Mouse (Mus musculus) adipocyte (in vitro differentiated cells): ENCODE measurements around the gene Cdk2ap2.
"Not testable (repeated sequence)": the region's sequence is repeated elsewhere in the genome, so short reads cannot be mapped to it uniquely, and the experiment has no call there.

ENCODE experiments used
- DNase-seq: peaks from one replicate; pipeline ENCODE4 v3.0.0-alpha.2; 2016; ENCODE audit warnings: low spot score

Gene Cdk2ap2

DNA sequence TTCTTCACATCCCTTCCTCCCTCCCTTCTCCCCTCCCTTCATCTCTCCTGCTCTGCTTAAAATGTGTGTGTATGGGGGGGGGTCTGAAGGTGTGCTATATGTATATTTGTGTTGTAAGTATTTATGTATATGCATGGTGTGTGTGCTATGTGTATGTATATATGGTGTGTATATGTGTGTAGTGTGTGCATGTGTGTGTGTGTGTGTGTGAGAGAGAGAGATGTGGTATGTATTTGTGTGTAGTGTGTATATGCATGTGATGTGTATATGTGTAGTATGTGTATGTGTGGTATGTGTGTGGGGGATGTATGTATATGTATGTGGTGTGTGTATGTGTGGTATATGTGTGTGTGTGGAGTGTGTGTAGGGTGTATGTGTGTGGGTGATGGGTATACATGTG, 30.1 kb upstream of the Cdk2ap2 start:
- DNase-seq, result no peak

DNA sequence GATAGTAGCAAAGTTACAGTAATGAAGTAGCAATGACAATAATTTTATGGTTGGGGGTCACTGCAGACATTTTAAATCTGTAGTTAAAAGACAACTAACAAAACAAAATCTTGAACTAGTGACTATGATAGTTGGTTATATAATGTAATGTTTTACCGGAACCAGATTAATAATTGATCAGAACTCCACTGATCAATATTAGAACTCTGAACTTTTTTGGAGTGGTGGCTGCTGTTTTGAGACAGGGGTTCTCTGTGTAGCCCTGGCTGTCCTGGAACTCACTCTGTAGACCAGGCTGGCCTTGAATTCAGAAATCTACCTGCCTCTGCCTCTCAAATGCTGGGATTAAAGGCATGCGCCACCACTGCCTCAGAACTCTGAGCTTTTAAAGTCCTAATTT, 28.7 kb upstream of the Cdk2ap2 start:
- not testable (repeated sequence) for DNase-seq

DNA sequence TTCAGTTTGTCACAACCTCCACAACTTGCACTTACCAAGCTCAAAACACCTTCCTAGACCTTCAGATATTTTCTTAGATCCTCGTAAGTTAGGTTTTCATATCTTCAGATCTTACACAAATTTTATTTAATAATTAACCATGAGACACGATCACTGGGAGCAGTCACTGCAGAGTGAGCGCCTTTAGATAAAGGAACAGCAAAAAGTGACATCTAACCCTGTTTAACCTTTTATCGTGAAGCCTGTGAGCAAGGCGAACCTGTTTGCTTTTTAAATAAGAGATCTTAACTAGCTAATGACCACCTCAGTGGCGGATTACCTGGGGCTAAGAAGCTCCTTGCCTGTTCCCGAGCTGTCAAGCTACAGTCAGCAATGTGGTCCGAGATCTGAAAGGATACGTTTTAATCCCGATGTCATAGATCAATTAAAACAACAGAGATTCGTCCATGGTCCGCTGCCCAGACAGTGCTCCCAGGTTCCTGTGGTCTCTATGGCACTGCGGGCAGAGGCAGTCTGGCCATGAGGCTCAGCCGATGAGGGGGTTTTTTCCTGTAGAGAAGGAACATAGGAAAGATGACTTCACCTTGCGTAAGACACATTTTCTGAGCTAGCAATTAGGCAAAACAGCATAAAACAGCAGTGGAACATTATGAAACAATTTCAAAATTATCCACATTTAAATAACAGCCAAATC, 28.1 kb upstream of the Cdk2ap2 start:
- no peak for DNase-seq

DNA sequence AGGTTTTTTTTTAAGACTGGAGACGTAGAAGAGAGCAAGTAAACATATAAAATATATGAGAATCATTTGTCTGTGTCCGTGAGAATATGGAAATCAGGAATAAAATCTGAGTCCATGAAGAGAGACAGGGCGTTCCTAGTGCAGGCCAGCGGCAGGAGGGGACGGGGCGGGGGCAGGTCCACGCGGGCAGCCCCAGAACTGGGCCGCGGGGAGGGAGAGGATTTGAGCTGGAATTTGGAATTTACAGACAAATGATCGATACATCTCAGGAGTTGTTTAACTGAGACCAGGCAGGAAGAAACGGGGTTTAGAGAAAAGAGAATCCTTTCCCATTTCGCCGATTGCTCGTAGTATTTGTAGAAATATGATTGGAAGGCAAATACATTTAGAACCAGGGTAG, 26.7 kb upstream of the Cdk2ap2 start:
- no peak for DNase-seq

DNA sequence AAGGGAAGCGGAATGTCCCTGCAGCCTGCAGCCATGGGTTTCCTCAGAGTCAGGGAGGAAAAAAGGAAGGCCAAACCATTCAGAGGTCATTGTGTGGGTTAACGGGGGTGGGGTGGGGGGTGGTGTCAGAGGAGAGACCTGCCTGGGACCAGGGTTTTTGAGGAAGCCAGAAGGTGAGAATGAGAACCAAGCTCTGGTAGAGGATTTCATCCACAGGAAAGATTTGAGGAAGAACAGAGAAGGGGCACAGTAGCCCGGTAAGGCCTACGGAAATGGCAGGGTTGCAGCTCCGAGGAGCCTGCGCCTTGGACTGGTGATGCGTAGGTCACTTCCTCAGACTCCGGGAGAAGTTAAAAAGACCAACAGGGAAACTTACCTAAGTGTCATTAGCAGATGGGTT, 26.2 kb upstream of the Cdk2ap2 start:
- DNase-seq, result no peak

DNA sequence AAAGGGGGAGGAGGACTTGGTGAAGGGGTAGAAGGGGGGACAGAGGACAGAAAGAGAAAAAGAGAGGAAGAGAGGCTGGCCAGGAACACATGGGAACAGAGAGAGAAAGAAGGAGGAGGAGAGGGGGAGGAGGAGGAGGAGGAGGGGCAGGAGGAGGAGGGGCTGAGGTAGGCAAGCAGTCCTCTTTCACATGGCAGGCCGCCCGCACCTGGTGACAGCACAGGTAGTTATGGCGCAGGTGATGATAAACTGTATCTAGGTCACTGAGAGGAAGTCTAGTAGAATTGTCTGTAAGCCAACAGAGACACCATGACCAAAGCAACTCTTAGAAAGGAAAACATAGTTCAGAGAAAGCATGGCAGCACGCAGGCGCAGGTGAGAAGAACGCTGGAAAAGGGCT, 25.6 kb upstream of the Cdk2ap2 start:
- DNase-seq, result no peak

DNA sequence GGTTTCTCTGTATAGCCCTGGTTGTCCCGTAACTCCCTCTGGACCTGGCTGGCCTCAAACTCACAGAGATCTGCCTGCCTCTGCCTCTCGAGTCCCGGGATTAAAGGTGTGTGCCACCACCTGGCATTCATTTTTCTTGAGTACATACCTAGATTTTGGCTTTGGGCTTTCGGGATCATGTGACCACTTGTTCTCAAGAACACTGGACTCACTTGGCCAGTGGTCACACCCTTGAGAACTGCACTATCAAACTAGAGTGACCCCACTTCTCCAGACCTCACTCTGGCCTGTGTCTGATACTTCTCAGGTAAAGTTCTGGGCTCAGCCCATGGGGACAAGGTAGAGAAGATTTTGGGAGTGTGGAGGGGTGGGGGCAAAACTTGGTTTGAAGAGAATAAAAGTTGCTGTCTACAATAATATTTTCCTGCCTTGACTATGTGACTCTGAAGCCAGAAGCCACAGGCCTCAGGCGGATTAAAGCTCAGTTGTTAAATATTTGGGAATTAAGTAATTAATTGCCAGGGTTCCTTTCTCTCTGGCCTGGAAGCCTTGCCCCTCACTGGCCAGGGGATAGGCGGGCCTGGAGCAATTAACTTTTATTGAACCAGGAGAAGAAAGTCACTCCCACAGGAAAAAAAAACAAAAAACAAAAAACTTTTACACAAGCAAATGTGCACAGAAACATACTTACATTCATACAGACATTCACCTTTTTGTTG, 24.1 kb upstream of the Cdk2ap2 start:
- no peak for DNase-seq

DNA sequence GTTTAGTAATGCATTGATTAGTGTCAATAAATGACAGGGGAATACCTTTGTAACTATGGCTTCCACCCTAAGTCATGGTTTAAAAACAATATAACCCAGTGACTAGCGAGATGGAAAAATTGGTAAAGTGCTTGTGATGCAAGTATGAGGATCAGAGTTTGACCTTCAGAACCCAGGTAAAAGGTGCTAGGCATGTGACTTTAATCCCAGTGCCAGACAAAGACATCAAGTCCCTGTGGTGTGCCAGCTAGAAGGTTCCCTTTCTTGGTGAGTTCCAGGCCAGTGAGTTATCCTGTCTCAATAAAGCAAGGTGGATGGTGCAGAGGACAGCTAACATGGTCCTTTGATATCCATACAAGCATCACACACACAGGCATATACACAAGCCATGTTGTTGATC, 21.5 kb upstream of the Cdk2ap2 start:
- DNase-seq, result no peak

DNA sequence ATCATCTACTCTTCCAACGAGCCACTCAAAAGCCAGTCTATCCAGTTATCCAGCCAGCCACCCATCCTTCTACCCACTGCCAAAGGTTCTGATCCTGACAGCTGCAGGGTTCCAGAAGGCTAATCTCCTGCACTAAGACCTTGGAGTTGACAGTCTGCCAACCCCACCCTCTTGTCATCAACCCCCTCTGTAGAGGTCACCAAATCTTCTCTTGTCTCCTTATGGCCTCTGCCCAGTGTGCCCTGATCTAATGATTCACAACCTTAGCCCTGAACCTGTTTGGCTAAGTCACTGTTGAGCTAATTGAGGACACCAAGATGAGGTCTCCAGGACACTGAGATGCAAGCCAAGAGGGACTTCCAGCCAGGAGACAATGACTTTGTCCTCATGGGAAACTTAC, 17.4 kb upstream of the Cdk2ap2 start:
- no peak for DNase-seq

DNA sequence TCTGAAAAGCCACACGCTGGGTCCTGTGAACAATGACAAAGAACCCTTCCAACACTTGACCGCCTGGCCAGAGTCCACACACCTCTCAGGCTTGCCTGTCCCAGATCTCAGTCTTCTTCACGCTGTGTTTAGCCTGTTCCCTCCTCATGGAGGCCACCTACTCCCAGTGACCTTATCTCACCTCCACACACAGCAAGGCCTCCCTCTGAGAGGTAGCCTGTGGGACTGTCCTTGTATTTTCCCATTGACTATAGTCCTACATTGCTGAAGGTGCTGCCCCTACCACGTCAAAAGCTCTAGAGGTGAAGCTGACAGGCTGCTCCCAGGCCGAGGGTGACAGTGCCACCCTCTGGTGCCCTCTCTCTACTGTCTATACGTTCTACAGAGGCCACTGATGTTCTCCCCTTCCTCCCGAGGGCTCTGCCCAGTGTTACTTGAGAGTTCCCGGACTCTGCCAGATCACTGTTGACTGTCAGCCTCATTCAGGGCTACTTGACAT, 16.4 kb upstream of the Cdk2ap2 start:
- DNase-seq, result no peak

DNA sequence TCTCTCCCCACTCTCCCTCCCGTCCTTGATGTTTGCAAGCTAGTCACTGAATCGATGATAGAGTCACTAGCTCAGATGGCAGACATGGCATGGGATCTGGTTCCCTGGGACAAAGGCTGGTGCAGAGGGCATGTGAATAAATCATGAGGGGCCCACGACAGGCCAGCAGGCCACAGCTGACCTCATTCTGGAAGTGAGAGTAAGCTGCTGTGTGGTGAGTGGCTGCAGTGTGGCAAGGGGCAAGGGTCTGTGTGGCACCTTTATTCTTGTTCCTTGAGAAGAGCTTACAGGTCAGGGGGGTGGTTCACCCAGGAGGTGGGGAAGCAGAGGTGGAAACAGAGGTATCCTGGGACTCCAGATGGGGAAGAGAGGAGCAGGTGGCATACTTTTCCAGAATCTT, 15.6 kb upstream of the Cdk2ap2 start, which contains the start of gene Cabp2:
TSS of gene Cabp2 (plus strand) at position 185 of the 400 bp plus-strand sequence.
- no peak for DNase-seq

DNA sequence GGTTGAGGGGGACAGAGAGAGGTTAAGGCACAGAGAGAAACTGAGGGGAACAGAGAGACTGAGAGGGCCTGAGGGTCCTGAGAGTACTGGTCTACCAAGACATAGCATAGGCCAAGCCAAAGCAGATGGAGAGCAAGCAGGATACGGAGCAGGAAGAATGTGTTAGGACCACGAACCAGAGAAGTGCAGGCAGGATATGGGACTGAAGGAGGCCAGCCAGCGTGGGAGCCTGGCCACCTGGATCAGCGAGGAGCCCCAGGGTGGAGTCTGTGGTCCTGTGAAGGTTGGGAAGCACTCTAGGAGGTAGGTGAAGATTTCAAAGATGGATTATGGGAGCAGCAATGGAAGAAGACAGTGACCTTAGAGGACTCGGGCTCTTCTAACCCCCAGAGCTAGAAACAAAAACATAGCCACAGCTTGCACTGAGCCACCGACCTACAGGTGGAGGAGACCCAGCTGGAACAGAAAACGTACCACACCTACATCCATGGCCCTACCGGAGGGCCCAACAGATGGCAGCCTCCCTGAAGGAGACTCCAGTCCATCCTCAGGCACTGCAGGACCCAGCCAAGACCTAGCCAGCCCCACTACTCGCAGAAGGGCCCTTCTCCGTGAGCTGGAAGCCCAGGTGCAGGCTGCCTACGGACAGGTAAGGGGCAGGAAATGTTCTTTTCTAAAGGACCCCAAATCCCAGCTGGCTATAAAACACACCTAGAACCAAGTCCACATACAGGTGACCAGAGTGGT, 14.6 kb upstream of the Cdk2ap2 start:
- no peak for DNase-seq

DNA sequence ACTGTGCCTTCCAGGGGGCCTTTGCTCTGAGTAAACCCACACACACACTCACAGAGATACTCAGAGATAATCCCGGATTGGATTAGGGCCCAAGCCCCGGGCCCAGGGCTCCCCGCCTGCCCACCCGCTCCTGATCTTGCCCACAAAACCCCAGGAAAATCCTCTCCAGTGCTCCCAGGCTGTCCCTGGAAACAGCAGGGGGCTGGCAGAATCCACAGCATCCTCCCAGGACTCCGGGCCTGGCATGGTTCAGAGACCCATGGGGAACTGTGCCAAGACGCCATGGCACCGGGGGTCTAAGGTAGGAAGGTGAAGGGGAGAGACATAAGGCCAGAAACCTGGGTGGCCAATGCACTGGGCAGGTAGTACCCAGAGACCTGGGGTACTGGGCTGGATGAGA, 13.7 kb upstream of the Cdk2ap2 start:
- DNase-seq, result no peak

DNA sequence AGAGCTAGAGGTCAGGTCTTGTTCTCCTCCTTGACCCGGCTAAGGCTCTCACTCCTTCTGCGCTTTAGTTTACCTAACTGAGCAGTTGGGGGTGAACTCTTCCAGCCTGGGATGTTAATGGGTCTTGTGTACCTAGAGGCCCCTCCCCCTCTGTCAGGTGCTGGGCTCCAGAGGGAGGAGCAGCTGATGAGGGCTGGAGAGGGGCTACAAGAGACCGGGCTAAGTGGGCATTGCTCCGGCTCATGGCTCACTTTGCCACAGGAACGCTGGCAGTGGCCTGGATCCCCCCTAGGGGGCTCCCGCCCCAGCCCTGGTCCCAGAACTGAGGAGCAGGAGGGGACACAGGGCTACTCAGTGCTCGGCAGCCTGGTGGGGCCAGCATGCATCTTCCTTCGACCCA, 13.2 kb upstream of the Cdk2ap2 start:
- DNase-seq, result no peak

DNA sequence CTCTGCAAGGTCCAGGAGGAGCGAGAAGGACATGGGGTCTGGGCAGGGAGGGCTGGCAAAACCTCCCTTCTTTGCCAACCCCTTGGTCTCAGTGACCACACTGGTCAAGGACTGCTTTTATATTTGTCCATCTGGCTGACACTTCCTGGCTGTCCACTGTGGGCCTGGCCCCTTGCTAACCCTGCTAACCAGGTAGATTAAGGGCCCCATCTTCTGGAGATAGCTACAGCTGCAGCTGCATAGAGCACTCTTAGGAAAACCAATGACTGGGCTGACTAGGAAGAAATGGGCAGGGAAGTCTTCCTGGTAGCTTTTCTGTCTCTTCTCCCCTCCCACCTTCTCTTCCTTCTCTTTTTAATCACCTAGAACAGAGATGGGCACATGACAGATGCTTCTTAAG, 12.0 kb upstream of the Cdk2ap2 start:
- DNase-seq, result peak; percentile 39

DNA sequence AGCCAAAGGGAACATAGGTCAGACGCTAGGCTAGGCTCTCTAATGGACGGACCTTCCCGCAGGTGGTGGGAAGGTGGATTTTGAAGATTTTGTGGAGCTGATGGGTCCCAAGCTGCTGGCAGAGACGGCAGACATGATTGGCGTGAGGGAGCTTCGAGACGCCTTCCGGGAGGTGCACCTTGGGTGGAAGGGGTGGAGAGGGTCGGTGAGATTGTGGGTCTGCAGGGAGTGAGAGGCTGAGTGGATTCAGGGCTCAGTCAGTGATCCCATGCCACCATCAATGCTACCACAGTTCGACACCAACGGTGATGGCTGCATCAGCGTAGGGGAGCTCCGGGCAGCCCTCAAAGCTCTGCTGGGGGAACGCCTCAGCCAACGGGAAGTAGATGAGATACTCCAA, 10.8 kb upstream of the Cdk2ap2 start:
- no peak for DNase-seq

DNA sequence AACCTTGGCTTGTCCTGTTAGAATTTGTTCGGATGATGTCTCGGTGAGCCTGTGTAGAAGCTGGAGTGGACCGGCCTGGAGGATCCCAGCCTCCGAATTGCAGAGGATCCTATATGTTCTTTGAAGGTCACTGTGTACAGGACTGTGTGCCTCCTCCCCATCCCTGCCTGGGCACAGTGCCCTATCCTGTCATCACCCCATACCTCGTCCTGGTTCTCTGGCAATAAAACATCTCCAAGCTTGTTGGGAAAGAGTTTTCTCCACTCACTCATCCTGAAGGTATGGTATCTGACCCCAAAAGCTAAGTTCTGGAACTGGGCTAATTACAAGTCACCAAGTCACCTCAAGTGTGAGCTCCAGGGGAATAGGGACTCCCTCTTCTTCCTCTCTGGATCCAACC, 9.9 kb upstream of the Cdk2ap2 start:
- peak; percentile 60 for DNase-seq

DNA sequence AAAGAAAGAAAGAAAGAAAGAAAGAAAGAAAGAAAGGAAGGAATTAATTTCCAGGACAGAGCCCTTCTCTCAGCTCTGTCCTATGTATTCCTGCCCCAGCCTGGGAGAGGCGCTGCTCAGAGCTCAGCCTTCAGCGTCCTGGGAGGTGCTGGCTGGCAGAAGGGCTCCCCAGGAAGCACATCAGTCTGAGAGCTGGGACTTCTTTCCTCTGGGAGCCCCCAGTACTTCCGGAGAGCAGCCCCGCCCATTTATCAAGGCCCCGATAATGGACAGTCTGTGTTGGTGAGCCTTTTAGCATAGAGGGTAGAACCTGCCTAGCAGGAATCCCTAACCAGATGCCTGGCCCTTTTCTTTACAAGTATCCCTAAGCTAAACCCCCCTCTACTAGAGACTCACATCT, 8.8 kb upstream of the Cdk2ap2 start:
- no peak for DNase-seq

DNA sequence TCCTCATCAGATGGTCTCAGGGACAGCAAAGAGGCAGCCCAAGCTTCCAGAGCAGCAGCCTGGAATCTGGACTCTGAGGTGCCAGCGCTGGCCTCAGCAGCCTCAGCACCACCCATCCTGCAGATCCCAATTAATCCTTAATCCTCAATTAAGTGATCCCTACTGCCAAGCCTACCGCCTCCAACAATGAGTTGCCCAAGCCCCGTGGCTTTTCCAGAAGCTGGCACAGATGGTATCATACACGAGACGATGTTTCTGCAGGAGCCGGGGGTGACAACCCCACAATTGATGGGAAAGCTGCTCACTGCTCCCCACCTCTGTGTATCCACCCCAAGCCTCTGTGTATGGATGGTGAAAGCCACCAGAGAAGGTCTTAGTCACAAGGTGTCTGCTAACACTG, 7.9 kb upstream of the Cdk2ap2 start:
- no peak for DNase-seq

DNA sequence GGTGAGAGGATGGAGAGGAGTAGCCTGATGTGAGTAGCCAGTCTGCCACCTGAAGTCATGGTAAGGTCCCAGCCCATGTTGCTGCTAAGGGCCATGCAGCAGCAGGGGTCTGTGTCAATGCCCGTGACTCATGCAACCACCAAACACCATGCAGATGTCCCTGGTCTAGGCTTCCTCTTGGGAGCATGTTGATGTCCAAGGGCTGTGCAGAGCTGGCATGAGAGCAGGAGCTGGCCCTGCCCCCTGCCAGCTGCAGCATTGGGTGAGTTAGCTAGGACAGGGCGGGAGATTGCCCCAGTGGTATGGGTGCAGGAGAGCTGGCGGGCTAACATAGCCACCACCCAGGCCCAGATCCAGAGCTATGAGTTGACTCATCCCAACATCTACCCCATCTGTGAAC, 6.5 kb upstream of the Cdk2ap2 start:
- DNase-seq, result no peak

DNA sequence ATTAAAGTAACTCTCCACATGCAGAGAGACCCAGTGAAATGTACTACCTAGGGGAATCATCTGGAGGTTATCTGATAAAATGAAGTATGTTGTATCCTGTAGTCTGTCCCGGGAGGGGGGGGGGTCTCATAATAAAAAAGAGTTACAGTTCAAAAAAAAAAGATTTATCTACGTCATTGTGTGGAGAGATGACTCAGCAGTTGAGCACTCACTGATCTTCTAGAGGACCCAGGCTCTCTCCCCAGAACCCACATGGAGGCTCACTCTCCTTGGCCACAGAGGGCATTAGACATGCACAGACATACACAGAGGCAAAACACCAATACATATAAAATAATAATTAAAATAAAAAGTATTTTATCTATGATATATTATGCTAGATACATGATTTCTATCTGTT, 5.6 kb upstream of the Cdk2ap2 start:
- no peak for DNase-seq

DNA sequence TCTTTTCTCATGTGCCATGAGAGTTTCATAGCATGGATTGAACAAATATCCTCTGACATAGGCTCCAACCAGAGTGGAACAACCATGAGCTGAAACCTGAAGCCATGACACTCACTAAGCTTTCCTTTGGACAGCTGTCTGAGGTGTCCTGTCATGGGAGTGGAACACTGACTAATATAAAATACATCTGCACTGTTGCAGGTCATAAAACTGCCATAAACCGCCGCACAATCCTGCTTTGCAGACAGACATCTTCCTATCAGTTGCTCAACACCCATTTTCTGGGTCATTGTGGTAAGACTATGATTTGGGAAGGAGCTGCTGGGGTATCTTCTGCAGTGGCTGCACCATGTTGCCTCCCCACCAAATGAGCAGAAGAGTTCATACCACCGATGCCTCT, 4.2 kb upstream of the Cdk2ap2 start:
- no peak for DNase-seq

DNA sequence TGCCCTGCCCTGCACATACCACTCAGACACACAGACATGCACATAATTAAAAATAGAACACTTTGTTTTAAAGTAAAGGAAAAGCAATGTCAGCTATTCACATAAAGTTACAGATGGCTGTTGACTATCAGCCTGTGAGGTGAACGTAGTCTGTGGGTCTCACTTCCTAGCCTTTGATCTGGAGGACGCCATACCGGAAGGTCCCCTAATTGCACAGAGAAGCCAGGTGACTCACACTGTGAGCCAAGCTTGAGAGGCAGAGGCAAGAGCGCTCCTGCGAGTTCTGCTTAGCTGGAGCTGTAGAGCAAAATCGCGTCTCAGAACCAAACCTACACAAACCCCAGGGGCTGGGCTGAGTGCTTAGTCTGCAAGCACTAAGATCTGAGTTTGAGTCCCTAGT, 3.2 kb upstream of the Cdk2ap2 start:
- DNase-seq, result no peak
